Mouse (Mus musculus): Measurements from ENCODE around the gene Ap5z1.

Ap5z1 gene
- long read RNA-seq, experiment 1, transcript Ap5z1-201 (17 exons, 3,689 nt): major isoform, 6 of 12 reads
- long read RNA-seq, experiment 1, partial matches to known transcripts: 3 of 12 reads
- long read RNA-seq, experiment 1, other reads (novel, unspliced or antisense): 2 of 12 reads
- long read RNA-seq, experiment 2, partial matches to known transcripts: 0 of 10 reads
- long read RNA-seq, experiment 2, other reads (novel, unspliced or antisense): 8 of 10 reads

GRCm38 (mm10) chr5:142463461-142464454, at the start of gene Ap5z1:
TSS of gene Ap5z1 (plus strand) at chr5:142463944.
- intact Hi-C loops (cut with DNase I): no loop called here

DNA sequence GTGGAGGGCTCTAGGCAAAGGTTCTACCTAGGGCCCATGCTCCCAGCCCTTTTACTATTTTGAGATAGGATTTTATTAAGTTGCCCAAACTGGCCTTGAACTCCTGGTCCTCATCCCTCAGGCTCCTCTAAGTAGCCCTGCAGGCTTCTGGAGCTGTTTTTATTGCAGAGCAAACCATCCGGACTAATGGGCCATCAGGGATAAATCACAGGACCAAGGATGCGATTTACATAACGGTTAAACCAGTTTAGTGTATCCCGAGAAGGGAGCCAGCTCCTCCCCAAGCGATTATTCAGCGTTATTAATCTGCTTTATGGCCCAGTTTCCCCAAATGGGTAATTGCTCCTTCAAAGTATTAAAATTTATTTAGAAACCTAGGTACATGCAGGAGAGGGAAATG, 48.3 kb upstream of the Ap5z1 start:
- intact Hi-C loops (cut with DNase I): no loop called here

DNA sequence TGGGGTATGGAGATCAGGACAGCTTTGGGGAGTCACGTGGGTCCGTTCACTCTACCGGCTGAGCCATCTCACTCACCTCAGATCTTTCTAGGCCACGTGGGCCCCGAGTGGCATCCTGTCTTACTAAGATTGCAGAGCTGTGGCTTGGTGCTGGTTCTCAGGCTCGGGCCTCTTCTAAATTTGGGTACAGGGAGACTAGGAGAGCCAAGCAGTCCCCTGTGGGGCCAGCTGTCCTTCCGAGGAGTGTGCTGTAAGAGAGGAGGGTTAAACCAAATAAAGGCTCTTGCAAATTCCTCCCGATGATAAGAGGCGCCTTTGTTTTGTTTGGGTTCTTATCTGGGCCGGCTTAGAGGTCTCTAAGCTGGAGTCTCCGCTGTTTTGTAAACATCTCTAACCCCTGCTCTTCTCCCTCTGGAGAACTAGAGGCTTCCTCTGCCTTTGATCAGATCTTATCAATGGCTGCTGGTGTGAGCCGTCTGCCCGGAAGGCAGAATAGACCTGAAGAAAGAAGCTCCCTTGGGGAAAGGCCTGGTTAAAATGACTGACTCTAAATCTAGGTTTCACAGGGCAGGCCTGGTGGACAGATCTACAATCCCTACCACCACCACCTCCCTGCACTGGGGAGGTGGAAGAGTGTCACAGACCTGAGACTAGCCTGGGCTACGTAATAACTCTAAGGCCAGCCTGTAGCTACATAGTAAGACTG, 47.5 kb upstream of the Ap5z1 start:
- intact Hi-C loops (cut with DNase I): no loop called here

DNA sequence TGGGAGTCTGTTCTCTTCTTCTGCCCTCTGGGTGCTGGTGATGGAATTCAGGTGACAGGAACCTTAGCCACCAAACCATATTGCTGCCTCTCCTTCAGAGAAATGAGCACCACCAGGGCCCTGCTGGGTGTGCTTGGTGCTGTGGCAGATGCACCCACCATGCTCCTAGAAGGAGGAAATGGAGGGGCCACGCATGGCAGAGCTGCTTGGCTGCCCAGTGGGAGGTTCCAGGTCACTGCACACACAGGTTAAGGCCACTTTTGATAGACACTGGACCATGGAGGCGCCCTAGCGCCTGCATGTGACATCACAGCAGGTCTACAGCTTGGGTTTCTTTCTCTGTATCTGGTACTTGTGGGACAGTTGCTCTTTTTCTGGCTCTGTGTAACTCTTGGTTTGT, 46.6 kb upstream of the Ap5z1 start:
- intact Hi-C loops (cut with DNase I): no loop called here

DNA sequence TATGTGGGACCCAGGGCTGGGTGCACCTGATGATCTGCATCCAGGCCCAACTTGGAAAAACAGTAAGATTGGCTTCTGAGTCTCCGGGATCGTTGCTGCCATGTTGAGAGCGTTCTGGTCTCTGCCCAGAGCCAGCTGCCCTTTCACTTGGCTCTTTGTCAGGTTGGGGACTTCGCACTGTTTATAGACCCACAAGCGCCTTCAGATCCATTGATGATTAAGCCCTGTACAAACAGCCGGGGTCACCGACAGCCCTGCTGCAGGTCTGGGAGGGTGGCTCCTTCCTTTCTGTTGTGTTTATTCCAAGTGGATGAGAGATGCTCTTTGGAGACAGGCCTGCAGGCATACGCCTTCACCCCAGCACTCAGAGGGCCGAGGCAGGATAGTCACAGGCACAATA, 45.9 kb upstream of the Ap5z1 start:
- intact Hi-C loops (cut with DNase I): no loop called here

GRCm38 (mm10) chr5:142418419-142418818, 45.3 kb upstream of the Ap5z1 start:
- intact Hi-C loops (cut with DNase I): no loop called here

DNA sequence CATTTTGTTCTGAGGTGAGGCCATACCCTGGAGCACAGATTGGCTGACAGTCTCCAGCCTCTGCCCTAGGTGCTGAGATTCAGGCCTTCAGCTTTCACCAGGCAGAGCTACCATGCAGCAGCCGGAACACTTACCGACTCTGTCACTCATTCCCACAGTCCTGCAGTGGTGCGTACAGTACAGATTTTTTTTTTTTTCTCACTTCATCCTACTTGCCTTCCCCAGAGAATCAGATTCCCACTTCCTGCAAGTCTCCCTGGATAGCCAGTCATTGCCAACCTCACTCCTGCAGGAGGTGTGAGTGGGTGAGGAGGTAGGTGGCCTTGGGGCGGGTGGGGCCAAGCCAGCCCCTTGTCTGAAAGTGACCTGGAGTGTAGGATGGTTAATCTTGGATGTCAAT, 43.4 kb upstream of the Ap5z1 start:
- intact Hi-C loops (cut with DNase I): no loop called here

- intact Hi-C loops (cut with DNase I): no loop called here
These were observed 42.8 kb upstream of the Ap5z1 start for GRCm38 (mm10) chr5:142420920-142421319.

GRCm38 (mm10) chr5:142421886-142422285, 41.9 kb upstream of the Ap5z1 start:
- intact Hi-C loops (cut with DNase I): no loop called here

DNA sequence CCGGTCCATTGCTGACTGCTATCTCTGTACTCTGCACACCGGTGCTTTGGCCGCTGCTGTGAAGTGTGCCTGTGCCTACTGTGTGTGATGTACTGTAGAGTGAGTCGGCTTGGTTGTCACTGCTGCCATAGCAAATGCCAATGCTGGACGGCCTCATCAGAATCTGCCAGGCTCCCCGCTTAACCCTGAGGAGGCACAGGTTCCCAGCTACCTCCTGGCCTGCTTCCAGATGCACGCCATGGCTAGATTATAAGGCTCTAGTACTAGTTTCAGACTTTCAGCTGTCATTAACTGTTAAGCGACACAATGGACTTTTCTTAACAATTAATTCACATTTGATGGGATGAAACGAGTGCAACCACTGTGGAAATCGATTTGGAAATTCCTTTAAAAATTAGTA, 40.6 kb upstream of the Ap5z1 start:
- intact Hi-C loops (cut with DNase I): no loop called here

DNA sequence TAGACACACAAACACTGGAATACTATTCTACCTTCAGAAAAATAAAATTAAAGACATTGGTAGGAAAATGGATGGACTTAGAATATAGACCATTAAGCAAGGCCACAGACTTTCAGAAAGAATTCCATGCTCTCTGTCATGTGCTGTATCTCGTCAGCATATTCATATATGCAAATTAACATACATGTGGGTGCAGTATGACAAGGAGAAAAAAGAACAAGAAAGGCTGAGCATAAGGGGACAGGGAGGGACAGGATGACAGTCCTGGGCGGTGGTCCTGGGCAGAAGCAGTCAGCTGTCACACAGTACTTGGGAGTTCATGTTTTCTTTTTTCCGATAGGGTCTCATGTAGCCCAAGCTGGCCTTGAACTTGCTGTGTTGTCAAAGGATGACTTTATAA, 40.0 kb upstream of the Ap5z1 start:
- intact Hi-C loops (cut with DNase I): no loop called here

DNA sequence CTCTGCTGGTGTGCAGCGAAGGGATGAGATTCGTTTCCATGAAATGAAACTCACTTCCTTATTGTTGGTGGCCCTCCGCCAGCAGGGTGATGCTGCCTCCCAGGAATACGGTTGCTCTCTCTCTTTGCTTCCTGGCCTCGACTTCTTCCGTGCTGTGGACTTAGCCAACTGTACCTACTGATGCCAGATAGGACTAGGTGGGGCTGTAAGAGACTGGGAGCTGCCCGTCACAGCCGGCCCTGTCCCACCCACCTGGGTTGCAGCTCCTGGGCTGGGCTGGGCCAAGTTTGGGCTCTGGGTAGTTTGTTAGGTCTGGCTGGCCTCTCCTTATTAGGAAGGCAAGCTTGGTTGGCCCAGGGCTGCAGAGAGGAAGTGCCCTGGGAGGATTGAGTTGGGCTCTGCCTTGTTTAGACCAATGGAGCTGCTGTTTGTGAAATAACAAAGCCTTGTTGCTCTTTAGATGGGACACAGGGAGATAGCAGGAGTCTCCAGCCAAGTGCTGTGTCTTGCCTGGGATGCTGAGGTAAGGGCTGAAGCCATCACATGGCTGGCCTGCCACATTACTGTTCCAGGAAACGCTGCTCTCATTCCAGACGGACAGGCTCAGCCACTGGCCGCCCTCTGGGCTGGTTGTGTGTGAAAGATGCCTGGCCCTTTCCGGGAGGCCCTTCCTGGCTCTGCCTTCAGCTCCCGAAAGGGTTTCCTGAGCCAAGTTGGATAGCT, 39.0 kb upstream of the Ap5z1 start:
- intact Hi-C loops (cut with DNase I): no loop called here

- intact Hi-C loops (cut with DNase I): no loop called here
These were observed 37.3 kb upstream of the Ap5z1 start for GRCm38 (mm10) chr5:142426476-142426875.

- intact Hi-C loops (cut with DNase I): no loop called here
These were observed 35.9 kb upstream of the Ap5z1 start for GRCm38 (mm10) chr5:142427876-142428275.

DNA sequence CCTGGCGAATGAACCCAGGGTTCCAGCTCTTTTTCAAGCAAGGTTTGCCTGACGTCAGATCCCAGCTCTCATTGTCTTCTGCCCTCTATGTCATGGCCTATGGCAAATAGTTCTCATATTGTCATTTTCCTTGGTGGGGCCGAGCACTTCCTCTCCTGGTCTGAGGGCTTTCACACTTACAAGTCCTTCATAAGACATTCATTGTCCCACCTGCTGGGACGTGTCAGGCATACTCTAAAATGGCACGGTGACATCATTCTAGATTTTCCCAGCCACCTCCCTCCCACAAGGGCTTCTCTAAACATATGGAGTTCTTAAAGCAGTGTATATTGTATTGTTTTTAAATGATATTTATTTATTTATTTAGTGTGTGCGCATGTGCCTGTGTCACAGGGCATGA, 35.1 kb upstream of the Ap5z1 start:
- intact Hi-C loops (cut with DNase I): no loop called here

DNA sequence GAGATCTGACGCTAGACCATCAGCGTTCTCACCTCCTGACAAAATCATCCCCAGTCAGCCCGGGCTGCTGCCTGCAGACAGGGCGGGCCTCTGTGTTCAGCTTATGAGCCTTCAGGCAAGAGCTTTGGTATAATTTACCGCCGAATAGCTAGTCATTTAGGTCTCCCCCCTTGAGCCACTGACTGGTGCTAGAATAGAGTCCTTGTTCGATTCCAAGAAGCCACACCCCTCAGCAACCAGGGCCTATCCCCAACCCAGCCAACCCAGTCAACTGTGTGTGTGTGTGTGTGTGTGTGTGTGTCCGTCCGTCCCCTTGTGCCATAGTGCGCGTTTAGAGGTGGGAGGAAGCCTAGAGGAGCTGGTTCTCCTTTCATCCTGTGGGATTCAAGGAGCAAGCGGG, 32.7 kb upstream of the Ap5z1 start:
- intact Hi-C loops (cut with DNase I): no loop called here

DNA sequence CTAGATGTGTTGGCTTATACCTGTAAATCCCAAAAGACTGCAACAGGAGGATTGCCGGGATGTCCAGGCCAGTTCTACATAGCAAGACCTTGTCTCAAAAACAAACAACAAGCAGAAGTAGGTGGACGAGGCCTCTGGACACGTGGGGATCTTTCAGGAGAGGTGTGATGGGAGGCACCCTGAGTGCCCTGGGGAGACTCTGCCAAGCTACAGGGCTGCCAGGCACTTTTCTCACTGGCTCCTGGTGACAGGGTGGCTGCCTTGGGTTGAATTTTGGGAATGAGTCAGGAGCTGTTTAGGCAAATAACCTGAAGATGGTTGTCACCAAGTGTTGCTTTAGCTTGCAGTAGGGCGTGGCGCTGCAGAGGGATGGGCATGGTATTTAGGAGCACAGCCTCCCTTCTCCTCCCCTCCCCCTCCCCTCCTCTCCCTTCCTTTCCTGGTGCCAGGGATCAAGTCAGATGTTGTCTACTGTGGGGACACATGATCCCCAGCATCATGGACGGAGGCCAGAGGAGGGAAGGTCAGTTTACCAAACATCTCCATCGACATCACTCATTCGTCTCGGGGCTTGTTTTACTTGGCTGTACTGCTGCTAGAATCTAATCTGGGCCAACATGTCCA, 31.8 kb upstream of the Ap5z1 start:
- intact Hi-C loops (cut with DNase I): no loop called here

- intact Hi-C loops (cut with DNase I): no loop called here
These were observed 31.0 kb upstream of the Ap5z1 start for GRCm38 (mm10) chr5:142432695-142433094.

DNA sequence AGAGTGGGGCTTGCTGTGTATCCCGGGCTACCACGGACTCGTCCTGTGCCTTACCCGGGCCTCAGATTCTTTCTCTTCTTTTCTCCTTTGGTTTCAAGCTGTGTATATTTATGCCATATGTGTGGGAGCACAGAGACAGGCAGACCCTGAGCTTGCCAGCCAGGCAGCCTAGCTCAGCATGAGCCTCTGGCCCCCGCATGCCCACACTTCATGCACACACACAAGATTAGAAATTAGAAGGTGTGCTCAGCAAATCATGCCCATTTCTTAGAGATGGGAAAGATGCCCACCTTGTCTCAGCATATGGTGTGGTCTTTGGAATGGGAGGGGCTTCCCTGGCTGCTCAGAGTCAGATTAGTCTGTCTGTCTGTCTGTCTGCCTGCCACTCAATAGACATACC, 29.7 kb upstream of the Ap5z1 start:
- intact Hi-C loops (cut with DNase I): no loop called here

DNA sequence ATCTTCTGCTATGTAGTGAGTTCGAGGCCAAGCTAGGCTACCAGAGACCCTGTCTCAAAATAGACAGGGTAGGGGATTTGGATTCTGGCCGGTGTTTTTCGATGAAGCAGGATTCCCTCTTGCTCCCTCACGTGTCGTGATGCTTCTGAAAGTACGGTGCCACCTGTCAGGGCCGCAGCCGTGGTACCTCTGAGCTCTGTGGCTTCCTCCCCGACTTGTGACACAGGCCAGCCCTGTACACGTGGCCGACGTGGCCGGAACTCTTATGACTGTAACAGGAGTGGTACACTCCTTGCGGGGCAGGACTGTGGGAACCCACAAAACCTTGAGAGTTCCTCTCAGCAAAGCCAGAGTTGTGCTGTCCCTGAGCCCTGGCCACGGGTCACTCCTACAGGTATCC, 28.0 kb upstream of the Ap5z1 start:
- intact Hi-C loops (cut with DNase I): no loop called here

DNA sequence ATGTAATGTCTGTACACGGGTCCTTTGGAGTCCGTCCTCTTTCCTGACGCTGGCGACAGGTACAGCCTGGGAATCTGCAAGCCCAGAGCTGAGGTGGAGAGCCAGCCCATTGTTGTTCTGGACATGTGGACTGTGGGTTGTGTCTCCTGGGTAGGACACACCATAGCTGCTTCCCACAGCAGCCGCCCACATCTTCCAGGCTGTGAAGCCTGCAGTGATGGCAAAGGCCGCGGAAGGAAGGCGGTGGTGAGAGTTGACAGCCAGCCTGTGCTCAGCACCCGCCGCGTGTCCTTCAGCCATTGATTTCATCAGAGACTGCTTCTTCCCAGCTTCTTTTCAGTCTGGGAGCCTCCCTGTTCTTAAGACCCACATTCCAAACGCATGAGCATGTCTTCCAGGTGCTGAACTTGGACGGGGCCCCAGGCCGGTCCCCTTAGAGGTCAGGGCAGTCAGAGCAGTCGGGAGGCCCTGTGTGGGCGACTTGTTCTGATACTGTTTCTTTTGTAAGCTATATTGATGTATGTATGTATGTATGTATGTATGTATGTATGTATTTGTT, 25.3 kb upstream of the Ap5z1 start:
- intact Hi-C loops (cut with DNase I): no loop called here

Data from adrenal gland (tissue).